In genomic region chr15:25843086-25843991, GRCm38 (mm10) we compare ENCODE assay signal across 8 mouse cellular contexts. TPM values are rescaled to one million over a fixed set of nuclear protein-coding genes. Genes with fewer than 3 reads are reported as not detected.
DNase-seq lines count a peak whose midpoint lies in the region; ATAC-seq and TF ChIP-seq lines count a peak whose summit lies in the region.

Retreg1 (plus strand) TSS chr15:25843180.

- DNase-seq in ES-E14 (ENCODE audit: low read depth, low spot score) = peak; percentile 26
- peak; percentile 79 for DNase-seq in cerebellum, adult 9-11 months
- DNase-seq in frontal cortex, postnatal 25 days (ENCODE audit: low spot score in 2 of 2) = peak; percentile 40 to 62
- DNase-seq in layer of hippocampus, postnatal 36 days = peak; percentile 78 to 80
- DNase-seq in lung, postnatal 25 days (ENCODE audit: low spot score) = peak; percentile 88
- DNase-seq in ovary, postnatal 36 days (ENCODE audit: low spot score) = peak; percentile 75
- DNase-seq in thymus, postnatal 14 days = peak; percentile 91

- peak within 1 kb of the TSS; percentile 98 for H3K4me2 ChIP-seq in hindbrain, embryonic 12.5 days (replicated peaks)

- H3K27me3 ChIP-seq in hindbrain, embryonic 12.5 days = peaks cover 24% of the 10 kb centered on the region

- WGBS in hindbrain, embryonic 12.5 days = 1% methylated on average over 48 of the region's 72 CpGs

- peak within 1 kb of the TSS; percentile 78 to 94 for H3K4me3 ChIP-seq in ES-E14 (ENCODE audit: insufficient read depth in 1 of 2, low read depth in 1 of 2, low read length in 2 of 2, poor library complexity in 1 of 2, severe bottlenecking in 1 of 2)
- peak within 1 kb of the TSS; percentile 78 for H3K4me3 ChIP-seq in hindbrain, embryonic 12.5 days

- in situ Hi-C loops in ES-E14 (cut with MboI; ENCODE audit: low sequenced_read_pairs in 2 of 2, unreplicated experiment in 2 of 2) = no loop called here

- peak within 1 kb of the TSS; percentile 72 for H3K9ac ChIP-seq in ES-E14 (ENCODE audit: insufficient read depth, low read depth, low read length, poor library complexity, severe bottlenecking)
- H3K9ac ChIP-seq in hindbrain, embryonic 12.5 days = peak within 1 kb of the TSS; percentile 83

- peak; percentile 89 for ATAC-seq in hindbrain, embryonic 12.5 days (ENCODE audit: low FRiP score)

- peaks cover 3 to 14% of the 10 kb centered on the region in 2 experiments; a peak in 2 of 4 replicates for H3K4me1 ChIP-seq in ES-E14 (ENCODE audit: control insufficient read depth in 2 of 2, insufficient read depth in 2 of 2, low read length in 2 of 2, poor library complexity in 1 of 2)
- H3K4me1 ChIP-seq in hindbrain, embryonic 12.5 days = peaks cover 10% of the 10 kb centered on the region

- H3K36me3 ChIP-seq in ES-E14 (ENCODE audit: control insufficient read depth, insufficient read depth, low read length, poor library complexity, severe bottlenecking) = no peaks in the 10 kb centered on the region
- H3K36me3 ChIP-seq in hindbrain, embryonic 12.5 days = no peaks in the 10 kb centered on the region

- no peaks in the 10 kb centered on the region for H3K9me3 ChIP-seq in ES-E14 (ENCODE audit: control insufficient read depth, insufficient read depth, low read depth, low read length)
- H3K9me3 ChIP-seq in hindbrain, embryonic 12.5 days (replicated peaks) = no peaks in the 10 kb centered on the region; the same call in 1 of the 2 replicates

- no peak within 1 kb of the TSS for H3K27ac ChIP-seq in ES-E14 (ENCODE audit: insufficient read depth, low read depth, low read length, poor library complexity, severe bottlenecking)
- H3K27ac ChIP-seq in hindbrain, embryonic 12.5 days = peak within 1 kb of the TSS; percentile 23

TF ChIP-seq in ES-E14, 5 proteins besides CTCF, POLR2A, EP300 and RAD21:
- TF ChIP-seq ZC3H11A (IDR thresholded peaks at IDR 0.05; ENCODE audit: borderline replicate concordance, low read depth, low read length) (no peak), ZNF384 (IDR thresholded peaks at IDR 0.05; ENCODE audit: low read depth, low read length) (no peak), HCFC1 (IDR thresholded peaks at IDR 0.05; ENCODE audit: borderline replicate concordance, insufficient read depth, low read length) (no peak), MAFK (IDR thresholded peaks at IDR 0.05; ENCODE audit: insufficient read depth, low read depth, low read length) (no peak), CHD2 (IDR thresholded peaks at IDR 0.05; ENCODE audit: low read depth, low read length) (no peak)

RNA-seq across cellular contexts. Expression of gene Retreg1, which starts in this region (rescaled TPM):
- 5.8 and 7.1 TPM in 2 replicates for total RNA-seq in ES-E14 (2012; rRNA removed)
- polyA plus RNA-seq in hindbrain, embryonic 12.5 days (2016; fragmentation: Nextera tagmentation; extraction: Ambion mirVana) = 4.5 and 4.7 TPM in 2 replicates
- 10 to 100 TPM; 29.0 to 30.5 TPM for total RNA-seq in layer of hippocampus, postnatal 36 days (2021)

Comparison
In these comparisons a context has a peak if more than half of its experiments do, and no peak if none do; other contexts are left out.
1. DNase-seq: peak in every context shown above with its lines; median percentile 91 in thymus, postnatal 14 days; 88 in lung, postnatal 25 days; 79 in cerebellum, adult 9-11 months; 79 in layer of hippocampus, postnatal 36 days; 75 in ovary, postnatal 36 days; 51 in frontal cortex, postnatal 25 days; 26 in ES-E14.